Mouse (Mus musculus): Measurements from ENCODE around the gene Ccdc96.

- no peak for TF ChIP-seq CTCF (IDR thresholded peaks at IDR 0.05; ENCODE audit: extremely low read depth, insufficient read depth, insufficient read length, insufficient replicate concordance)
- TF ChIP-seq POLR2A (IDR thresholded peaks at IDR 0.05; ENCODE audit: low read depth, low read length), result no peak
These were observed 42.5 kb downstream of the Ccdc96 start for GRCm38 (mm10) chr5:36526921-36527320.

Measured in spleen, adult 2 months (tissue).